Mouse (Mus musculus): Measurements from ENCODE around the gene Ip6k1. TPM values are rescaled to one million over a fixed set of nuclear protein-coding genes. Genes with fewer than 3 reads are reported as not detected.

The Ip6k1 gene
- 71.4 and 71.9 TPM in 2 replicates for polyA plus RNA-seq (2015; fragmentation: Nextera tagmentation; extraction: Ambion mirVana)

DNA sequence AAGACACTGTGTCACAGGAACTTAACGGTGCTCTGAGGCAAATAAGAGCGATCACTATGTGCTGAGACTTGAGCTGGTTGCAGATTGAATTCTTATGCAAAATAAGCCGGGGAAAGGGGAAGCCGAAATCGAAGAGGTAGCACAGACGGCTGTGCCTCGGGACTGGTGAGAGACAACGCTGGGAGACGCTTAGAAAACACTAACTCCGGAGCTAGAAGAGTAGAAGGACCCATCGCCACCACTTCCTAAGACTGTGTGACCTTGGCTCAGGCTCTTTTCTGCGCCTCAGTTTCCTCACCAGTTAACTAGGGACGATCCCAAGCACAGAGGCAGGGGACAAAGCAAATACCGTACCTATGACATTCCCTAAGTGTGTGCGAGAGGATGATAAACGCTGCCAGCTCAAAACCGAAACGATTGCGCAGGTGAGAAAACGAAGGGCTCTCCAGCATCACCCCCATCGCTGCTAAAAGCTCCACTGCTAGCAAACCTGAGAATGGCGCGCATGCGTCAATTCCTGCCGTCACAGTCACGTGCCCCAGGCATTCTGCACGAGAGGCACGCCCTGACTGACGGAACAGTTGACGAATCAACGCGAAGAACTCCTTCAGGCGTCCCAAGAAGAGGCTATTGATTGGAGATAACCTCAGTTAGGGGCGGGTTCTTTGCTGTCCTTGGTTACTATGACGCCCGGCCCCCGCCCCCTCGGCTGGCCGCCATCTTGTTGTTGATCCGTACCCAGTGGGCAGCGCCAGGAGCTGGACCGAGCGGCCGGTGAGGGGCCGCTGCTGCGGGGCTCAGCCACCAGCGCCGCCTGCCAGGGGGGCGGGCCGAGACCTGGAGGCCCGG, at the start of gene Ip6k1:
Gene Ip6k1 (plus strand): TSS at position 580 of the 849 bp plus-strand sequence.
- Histone ChIP-seq H3K9me3 (no peaks in the 10 kb centered on the region), H3K27ac (peak within 1 kb of the TSS; percentile 93), H3K4me2 (peak within 1 kb of the TSS; percentile 83), H3K9ac (peak within 1 kb of the TSS; percentile 98), H3K4me1 (peaks cover 26% of the 10 kb centered on the region), H3K27me3 (no peaks in the 10 kb centered on the region), H3K4me3 (peak within 1 kb of the TSS; percentile 99), H3K36me3 (peaks cover under 1% of the 10 kb centered on the region; the same call in 1 of the 2 replicates)
- peak; percentile 99 for ATAC-seq (ENCODE audit: insufficient number of reproducible peaks, insufficient read depth, low FRiP score, low TSS enrichment, low read depth)
- WGBS: under 1% methylated on average over 51 of the region's 51 CpGs

DNA sequence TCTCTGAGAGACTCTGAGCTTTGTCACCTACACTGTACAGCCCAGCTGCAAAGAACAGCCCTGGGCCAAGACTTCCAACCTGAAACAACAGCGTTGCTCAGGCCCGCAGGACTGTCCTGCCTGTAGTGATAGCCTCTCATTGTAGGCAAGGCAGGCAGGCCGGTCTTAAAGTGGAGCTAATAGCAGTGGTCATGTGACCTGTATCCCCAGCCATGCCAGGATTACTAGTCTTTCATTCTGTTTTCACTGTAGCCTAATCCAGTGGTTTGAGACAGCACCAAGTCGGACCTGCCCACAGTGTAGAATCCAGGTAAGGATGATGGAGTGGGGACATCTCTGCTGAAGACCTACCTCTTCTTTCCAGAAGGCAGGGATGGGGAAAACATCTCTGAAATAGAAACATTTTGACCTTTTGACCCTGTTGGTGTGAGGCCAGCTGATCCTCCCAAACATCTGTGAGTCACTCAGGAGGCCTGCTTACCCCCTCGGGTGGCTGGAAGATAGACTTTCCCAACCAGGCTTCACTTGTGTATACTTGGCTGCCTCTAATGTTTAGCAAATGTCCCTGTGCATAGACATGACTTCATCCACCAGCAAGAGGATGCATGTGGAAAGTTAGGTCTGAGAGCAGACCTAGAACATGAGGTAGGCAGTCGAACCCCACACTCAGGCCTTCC, 46.5 kb upstream of the Ip6k1 start:
- ATAC-seq (ENCODE audit: insufficient number of reproducible peaks, insufficient read depth, low FRiP score, low TSS enrichment, low read depth): no peak
- Histone ChIP-seq H3K9me3 (no peaks in the 10 kb centered on the region), H3K4me2 (no peak overlapping the region), H3K27me3 (no peaks in the 10 kb centered on the region), H3K27ac (no peak overlapping the region), H3K9ac (no peak overlapping the region), H3K4me1 (peaks cover 11% of the 10 kb centered on the region), H3K36me3 (peaks cover 37% of the 10 kb centered on the region), H3K4me3 (no peak overlapping the region)
- WGBS: 80% methylated on average over 6 of the region's 6 CpGs

DNA sequence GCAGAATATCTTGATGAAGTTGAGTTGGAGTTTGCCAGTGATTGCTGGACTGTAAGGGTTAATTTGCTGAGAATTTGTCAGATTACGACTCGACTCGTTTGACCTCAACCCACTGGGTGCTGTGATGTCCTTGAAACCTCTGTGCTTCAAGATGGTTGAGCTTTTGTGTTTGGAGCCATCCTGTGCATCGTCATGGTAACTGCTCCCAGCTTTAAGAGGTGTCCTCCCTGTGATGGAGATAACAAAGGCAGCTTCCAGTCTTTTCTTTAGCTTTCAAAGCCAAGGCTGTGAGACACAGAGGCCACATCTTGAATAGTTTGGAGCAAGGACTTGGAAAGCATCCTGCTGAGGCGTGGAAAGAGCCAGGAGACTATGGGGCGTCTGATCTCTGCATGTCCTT, 45.2 kb upstream of the Ip6k1 start:
- no peaks in the 10 kb centered on the region for H3K27me3 ChIP-seq
- H3K4me1 ChIP-seq: peaks cover under 1% of the 10 kb centered on the region
- no peaks in the 10 kb centered on the region for H3K9me3 ChIP-seq
- H3K4me3 ChIP-seq: no peak overlapping the region
- WGBS: 75% methylated on average over 6 of the region's 6 CpGs
- H3K9ac ChIP-seq: no peak overlapping the region
- H3K4me2 ChIP-seq: no peak overlapping the region
- peaks cover 51% of the 10 kb centered on the region for H3K36me3 ChIP-seq
- H3K27ac ChIP-seq: no peak overlapping the region
- ATAC-seq (ENCODE audit: insufficient number of reproducible peaks, insufficient read depth, low FRiP score, low TSS enrichment, low read depth): no peak

GRCm38 (mm10) chr9:107959896-107960295, 42.4 kb upstream of the Ip6k1 start:
- Histone ChIP-seq H3K4me2 (no peak overlapping the region), H3K4me1 (no peaks in the 10 kb centered on the region), H3K9me3 (no peaks in the 10 kb centered on the region), H3K27ac (no peak overlapping the region), H3K36me3 (peaks cover 64% of the 10 kb centered on the region), H3K4me3 (no peak overlapping the region), H3K27me3 (no peaks in the 10 kb centered on the region), H3K9ac (no peak overlapping the region)
- no peak for ATAC-seq (ENCODE audit: insufficient number of reproducible peaks, insufficient read depth, low FRiP score, low TSS enrichment, low read depth)
- 73% methylated on average over 6 of the region's 6 CpGs for WGBS

DNA sequence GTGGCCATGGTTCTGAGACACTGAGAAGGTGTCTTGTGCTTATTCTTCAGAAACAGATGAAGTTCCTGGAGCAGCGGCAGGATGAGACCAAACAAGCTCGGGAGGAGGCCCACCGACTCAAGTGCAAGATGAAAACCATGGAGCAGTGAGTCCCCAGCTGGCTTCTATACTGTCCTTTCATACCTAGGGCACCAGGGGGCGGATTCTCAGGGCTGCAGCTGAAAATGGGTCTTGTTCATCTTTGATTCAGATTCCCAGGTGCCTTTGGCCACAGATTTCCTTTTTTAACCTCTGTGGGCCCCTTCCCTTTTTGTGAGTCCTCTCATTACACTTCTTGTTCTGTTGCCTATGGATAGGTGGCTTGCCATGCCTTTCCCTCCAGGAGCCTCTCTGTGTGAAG, 41.4 kb upstream of the Ip6k1 start:
- Histone ChIP-seq H3K4me2 (no peak overlapping the region), H3K9me3 (no peaks in the 10 kb centered on the region), H3K27ac (no peak overlapping the region), H3K27me3 (no peaks in the 10 kb centered on the region), H3K4me1 (no peaks in the 10 kb centered on the region), H3K4me3 (no peak overlapping the region), H3K9ac (0 out of 2 replicates have a peak overlapping the region, but pooled peaks have one; percentile 17), H3K36me3 (peaks cover 64% of the 10 kb centered on the region)
- ATAC-seq (ENCODE audit: insufficient number of reproducible peaks, insufficient read depth, low FRiP score, low TSS enrichment, low read depth): no peak
- WGBS: 71% methylated on average over 4 of the region's 4 CpGs

- 90% methylated on average over 10 of the region's 10 CpGs for WGBS
- Histone ChIP-seq H3K4me3 (no peak overlapping the region), H3K36me3 (peaks cover 62% of the 10 kb centered on the region), H3K4me2 (no peak overlapping the region), H3K4me1 (no peaks in the 10 kb centered on the region), H3K27me3 (no peaks in the 10 kb centered on the region), H3K9me3 (no peaks in the 10 kb centered on the region), H3K27ac (no peak overlapping the region), H3K9ac (0 out of 2 replicates have a peak overlapping the region, but pooled peaks have one; percentile 17)
- ATAC-seq (ENCODE audit: insufficient number of reproducible peaks, insufficient read depth, low FRiP score, low TSS enrichment, low read depth): no peak
Observed at GRCm38 (mm10) chr9:107961351-107961762, 40.9 kb upstream of the Ip6k1 start.

DNA sequence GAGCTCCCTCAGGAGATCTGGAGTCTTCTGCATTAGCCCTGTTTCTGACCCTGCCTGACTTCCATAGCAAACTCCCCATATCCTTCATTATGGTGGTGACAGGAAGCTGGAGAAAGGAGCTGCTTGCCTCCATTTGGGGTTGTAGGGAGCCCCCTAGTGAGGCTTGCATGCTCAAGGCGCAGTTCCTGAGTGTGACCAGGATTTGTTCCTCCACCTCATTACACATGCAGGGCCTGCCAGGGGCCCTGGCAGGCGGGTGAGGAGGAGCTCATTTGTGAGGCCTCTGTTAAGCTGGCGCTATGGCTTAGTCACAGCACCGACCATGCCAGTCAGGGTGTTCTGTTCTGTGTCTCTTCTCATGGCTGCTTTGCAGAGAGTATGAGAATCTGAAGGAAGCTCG, 40.4 kb upstream of the Ip6k1 start:
- peaks cover 62% of the 10 kb centered on the region for H3K36me3 ChIP-seq
- no peak overlapping the region; the same call in 1 of the 2 replicates for H3K27ac ChIP-seq
- no peaks in the 10 kb centered on the region for H3K4me1 ChIP-seq
- no peak for ATAC-seq (ENCODE audit: insufficient number of reproducible peaks, insufficient read depth, low FRiP score, low TSS enrichment, low read depth)
- no peaks in the 10 kb centered on the region for H3K9me3 ChIP-seq
- no peak overlapping the region for H3K4me2 ChIP-seq
- 56% methylated on average over 5 of the region's 5 CpGs for WGBS
- no peaks in the 10 kb centered on the region for H3K27me3 ChIP-seq
- no peak overlapping the region for H3K4me3 ChIP-seq
- H3K9ac ChIP-seq: no peak overlapping the region

- Histone ChIP-seq H3K4me3 (no peak overlapping the region), H3K27ac (no peak overlapping the region), H3K36me3 (peaks cover 55% of the 10 kb centered on the region), H3K27me3 (no peaks in the 10 kb centered on the region), H3K4me2 (no peak overlapping the region), H3K4me1 (no peaks in the 10 kb centered on the region), H3K9ac (no peak overlapping the region), H3K9me3 (no peaks in the 10 kb centered on the region)
- WGBS: 93% methylated on average over 9 of the region's 9 CpGs
- no peak for ATAC-seq (ENCODE audit: insufficient number of reproducible peaks, insufficient read depth, low FRiP score, low TSS enrichment, low read depth)
Observed at GRCm38 (mm10) chr9:107962916-107963315, 39.4 kb upstream of the Ip6k1 start.

DNA sequence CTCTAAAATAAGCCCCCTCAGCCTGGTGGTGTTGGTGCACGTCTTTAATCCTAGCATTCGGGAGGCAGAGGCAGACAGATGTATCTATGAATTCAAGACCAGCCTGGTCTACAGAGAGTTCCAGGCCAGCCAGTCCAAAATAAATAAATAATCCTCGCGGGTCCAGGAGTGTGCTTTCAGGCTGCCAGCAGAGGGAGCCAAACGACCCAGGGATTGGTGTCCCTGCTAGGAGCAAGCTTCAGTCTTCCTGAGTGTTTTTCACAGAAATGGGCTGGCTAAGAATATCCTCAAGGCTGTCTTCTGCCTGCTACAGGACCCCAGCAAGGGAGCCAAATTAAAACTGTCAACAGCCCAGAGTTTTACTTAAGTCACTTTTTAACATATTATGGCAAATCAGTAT, 38.6 kb upstream of the Ip6k1 start:
- Histone ChIP-seq H3K9me3 (no peaks in the 10 kb centered on the region), H3K27ac (no peak overlapping the region), H3K9ac (no peak overlapping the region), H3K36me3 (peaks cover 57% of the 10 kb centered on the region), H3K4me3 (no peak overlapping the region), H3K4me2 (no peak overlapping the region), H3K4me1 (no peaks in the 10 kb centered on the region), H3K27me3 (no peaks in the 10 kb centered on the region)
- no peak for ATAC-seq (ENCODE audit: insufficient number of reproducible peaks, insufficient read depth, low FRiP score, low TSS enrichment, low read depth)
- WGBS: 12% methylated on average over 5 of the region's 5 CpGs

- Histone ChIP-seq H3K4me2 (no peak overlapping the region), H3K4me3 (no peak overlapping the region), H3K4me1 (no peaks in the 10 kb centered on the region), H3K27me3 (no peaks in the 10 kb centered on the region), H3K9ac (no peak overlapping the region), H3K27ac (no peak overlapping the region), H3K36me3 (peaks cover 57% of the 10 kb centered on the region), H3K9me3 (no peaks in the 10 kb centered on the region)
- 87% methylated on average over 9 of the region's 9 CpGs for WGBS
- ATAC-seq (ENCODE audit: insufficient number of reproducible peaks, insufficient read depth, low FRiP score, low TSS enrichment, low read depth): no peak
Observed at GRCm38 (mm10) chr9:107964681-107965080, 37.6 kb upstream of the Ip6k1 start.

DNA sequence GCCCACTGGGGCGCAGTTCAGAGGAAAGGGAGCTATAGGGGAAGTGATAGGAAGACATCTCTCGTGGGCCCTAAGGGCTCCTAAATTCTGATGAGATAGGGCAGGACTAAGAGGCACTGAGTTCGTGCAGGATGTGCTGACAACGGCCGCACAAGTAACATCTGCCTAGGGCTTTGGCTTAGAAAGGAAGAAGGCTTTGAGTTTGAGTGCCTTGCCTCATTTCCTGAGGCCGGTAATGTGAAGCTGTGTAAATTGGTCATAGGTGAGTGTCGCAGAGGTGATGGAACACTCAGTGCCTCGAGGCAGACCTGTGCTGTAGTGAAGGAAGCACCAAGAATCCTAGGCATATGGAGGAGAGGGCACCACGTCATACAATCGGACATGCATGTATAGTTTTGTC, 35.6 kb upstream of the Ip6k1 start:
- H3K9me3 ChIP-seq: no peaks in the 10 kb centered on the region
- peak overlapping the region; percentile 21; the same call in 1 of the 2 replicates for H3K9ac ChIP-seq
- H3K27ac ChIP-seq: no peak overlapping the region
- H3K4me2 ChIP-seq: no peak overlapping the region
- peaks cover 56% of the 10 kb centered on the region for H3K36me3 ChIP-seq
- 79% methylated on average over 10 of the region's 10 CpGs for WGBS
- H3K4me3 ChIP-seq: no peak overlapping the region
- H3K27me3 ChIP-seq: no peaks in the 10 kb centered on the region
- ATAC-seq (ENCODE audit: insufficient number of reproducible peaks, insufficient read depth, low FRiP score, low TSS enrichment, low read depth): no peak
- no peaks in the 10 kb centered on the region for H3K4me1 ChIP-seq

DNA sequence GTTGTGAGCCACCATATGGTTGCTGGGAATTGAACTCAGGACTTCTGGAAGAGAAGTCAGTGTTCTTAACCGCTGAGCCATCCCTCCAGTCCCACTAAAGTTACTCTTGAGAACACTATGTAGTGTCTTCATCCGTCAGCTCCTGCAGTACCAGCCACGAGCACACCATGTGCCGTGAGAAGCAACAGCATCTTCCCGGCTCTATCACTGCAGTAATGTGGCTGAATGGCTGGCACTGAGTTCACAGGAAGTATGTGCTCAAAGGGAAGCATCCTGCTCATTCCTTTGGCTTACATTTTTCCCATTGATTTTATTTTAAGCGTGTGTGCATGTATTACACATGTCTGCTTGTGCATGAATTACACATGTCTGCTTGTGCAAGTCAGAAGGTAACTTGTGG, 34.9 kb upstream of the Ip6k1 start:
- Histone ChIP-seq H3K4me2 (no peak overlapping the region), H3K4me3 (no peak overlapping the region), H3K36me3 (peaks cover 56% of the 10 kb centered on the region), H3K9ac (no peak overlapping the region), H3K9me3 (no peaks in the 10 kb centered on the region), H3K4me1 (no peaks in the 10 kb centered on the region), H3K27ac (no peak overlapping the region), H3K27me3 (no peaks in the 10 kb centered on the region)
- 89% methylated on average over 6 of the region's 6 CpGs for WGBS
- ATAC-seq (ENCODE audit: insufficient number of reproducible peaks, insufficient read depth, low FRiP score, low TSS enrichment, low read depth): no peak

All from embryonic facial prominence, embryonic 13.5 days (tissue).